Mouse (Mus musculus) cerebellum, adult 2 months (tissue): Measurements from ENCODE around the gene Asgr1.

Experiments used
- CTCF ChIP-seq: fragments of 200-500 bp; IDR thresholded peaks from 2 replicates; pipeline ENCODE4 v1.5.1; 2011; ENCODE audit warnings: low read depth, mild to moderate bottlenecking, control low read depth, low read length, moderate library complexity, borderline replicate concordance; ENCODE audit not compliant: insufficient read depth
- POLR2A ChIP-seq: fragments of 200-500 bp; IDR thresholded peaks from 2 replicates; pipeline ENCODE4 v1.6.1; 2011; ENCODE audit warnings: low read length, control low read depth, borderline replicate concordance; ENCODE audit not compliant: insufficient read depth

DNA sequence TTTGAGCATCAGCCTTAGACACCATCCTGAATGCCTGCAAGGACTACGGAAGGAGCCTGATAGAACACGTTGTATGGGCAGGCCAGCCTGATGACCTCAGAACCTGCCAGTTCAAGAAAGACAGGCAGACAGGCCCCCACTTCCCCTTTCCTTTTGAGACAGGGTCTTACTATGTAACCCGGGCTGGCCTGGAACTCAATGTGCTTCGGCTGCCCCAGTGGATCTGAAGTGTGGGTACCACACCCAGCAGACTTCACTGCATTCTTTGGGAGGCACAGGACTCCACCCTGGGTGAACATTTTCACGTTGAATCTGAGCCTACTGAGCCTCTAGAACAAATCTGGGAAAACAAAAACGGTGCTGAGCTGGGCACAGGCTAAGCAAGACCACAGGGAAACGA is 15.7 kb upstream of the Asgr1 start:
- TF ChIP-seq CTCF (no peak), POLR2A (no peak)
